Mouse (Mus musculus) gastrocnemius, postnatal 36 days (tissue): ENCODE measurements around the gene Magi3. TPM values are rescaled to one million over a fixed set of nuclear protein-coding genes. Genes with fewer than 3 reads are reported as not detected.
A peak's percentile ranks its signal among the peaks of the same experiment; 100 is the strongest.

Source experiments
- DNase-seq, 2 experiments: peaks; one replicate each; pipeline ENCODE4 v3.0.0; 2022
- intact Hi-C: fragments of 180-260 bp; cut with DNase I; formaldehyde crosslinking; loops from one replicate; pipeline ENCODE4 v1.15.1; 2025
- total RNA-seq, 2 experiments: library from RNA; stranded (reverse); gene quantifications; 2 replicates each; pipeline ENCODE4 v1.2.3; 2021

Gene Magi3
- total RNA-seq, 2 experiments from 2014 or later: 1.8 to 2.4 TPM

DNA sequence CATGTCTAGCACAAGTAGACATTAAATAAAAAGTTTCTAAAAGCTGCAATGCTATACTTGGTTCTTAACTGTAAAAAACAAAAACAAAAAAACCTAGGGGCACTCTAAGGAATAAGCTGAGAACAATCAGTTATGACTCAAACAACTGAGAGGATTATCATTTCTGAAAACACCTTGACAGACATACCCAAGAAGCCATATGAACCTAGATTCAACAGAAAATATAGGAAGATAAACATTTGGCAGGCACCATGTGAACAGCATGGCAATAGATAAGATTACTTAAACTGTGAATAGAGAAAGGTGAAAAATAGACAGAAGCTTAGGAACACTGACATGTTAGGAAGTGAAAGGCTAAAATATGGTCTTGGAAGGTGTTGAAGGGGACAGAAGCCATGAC is 150.8 kb downstream of the Magi3 start:
- intact Hi-C loops: no loop called here
- DNase-seq: no peak

DNA sequence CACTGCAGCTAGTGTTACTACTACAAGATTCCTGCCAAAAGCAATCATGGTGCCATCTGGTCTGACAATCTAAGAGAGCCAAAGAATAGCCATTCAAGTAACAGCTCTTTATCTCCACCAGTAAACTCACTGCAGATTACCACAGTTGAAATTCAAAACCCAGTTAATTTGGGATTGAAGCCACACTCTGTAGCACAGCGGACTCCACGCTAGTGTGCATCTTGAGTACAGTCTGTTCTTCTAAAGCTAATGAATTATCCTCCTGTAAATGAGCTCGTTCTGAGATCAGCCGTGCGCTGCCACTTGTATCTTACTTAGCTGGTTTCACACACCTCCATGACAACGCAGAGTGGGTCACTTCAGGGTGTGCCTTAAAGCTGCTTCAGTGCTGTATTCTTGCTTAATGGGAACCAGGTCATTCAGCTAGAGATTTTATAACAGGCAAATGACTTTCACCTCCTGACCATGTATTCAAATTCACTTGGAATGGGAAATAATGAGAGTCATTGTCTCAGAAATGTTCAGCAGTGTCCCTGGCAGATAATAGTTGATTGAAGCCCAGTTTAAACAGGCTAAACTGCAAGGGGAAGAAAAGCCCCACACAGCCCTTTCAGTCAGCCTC is 161.1 kb downstream of the Magi3 start:
- intact Hi-C loops: no loop called here
- DNase-seq: no peak

DNA sequence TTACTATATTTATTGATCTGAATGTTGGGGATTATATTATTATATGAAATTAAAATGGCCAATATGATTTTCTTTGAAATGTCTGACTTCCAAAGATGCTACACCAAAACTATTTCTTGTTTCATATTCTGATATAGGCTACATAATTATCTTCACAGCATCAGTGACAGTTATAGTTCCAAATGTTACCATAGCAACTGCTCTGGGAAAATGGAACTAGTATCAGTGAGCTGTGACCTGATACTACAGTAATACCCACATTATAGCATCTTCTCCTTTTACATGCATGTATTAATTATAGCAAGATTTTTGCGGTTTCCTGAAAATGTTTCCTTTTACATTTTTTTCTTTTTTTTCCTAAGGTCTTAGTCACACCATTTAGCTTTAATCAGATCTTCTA is 187.4 kb downstream of the Magi3 start:
- no peak for DNase-seq
- intact Hi-C loops: no loop called here

DNA sequence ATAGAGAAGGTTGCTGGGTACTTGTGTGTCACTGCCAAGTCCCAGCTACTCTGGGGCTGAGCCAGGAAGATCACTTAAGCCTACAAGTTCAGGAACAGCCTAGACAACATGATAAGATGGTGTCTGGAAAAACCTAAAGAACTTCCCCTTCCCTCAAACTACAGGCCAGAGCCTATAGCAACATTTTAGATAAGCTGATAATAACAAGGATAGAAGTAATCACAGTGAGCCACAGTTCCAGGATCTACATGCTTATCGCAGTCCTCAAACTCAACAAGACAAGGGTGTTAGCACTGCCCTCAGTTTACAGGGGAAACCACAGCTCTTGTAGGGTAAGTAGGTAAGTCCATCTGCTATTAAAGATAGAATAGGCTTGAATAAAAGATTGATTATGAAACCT is 188.1 kb downstream of the Magi3 start:
- DNase-seq: no peak
- intact Hi-C loops: no loop called here

DNA sequence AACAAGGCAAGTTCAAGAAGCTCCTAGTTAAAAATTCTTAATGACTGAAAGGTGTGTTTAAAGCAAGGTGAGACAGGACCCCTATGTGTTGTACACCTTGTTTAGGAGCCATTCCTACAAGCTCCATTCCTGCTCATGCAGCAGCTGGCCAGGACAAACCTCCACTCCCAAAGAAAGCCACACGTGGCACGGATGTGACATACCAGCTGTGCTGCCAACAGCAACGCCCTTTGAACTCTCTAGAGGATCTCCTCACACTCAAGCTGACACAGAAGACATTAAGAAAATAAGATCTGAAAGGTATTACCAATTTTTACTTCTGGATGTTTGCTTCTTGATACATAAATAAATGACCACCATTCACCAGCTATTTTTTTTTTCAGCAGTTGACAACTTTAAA is 193.2 kb downstream of the Magi3 start:
- intact Hi-C loops: no loop called here
- no peak for DNase-seq

DNA sequence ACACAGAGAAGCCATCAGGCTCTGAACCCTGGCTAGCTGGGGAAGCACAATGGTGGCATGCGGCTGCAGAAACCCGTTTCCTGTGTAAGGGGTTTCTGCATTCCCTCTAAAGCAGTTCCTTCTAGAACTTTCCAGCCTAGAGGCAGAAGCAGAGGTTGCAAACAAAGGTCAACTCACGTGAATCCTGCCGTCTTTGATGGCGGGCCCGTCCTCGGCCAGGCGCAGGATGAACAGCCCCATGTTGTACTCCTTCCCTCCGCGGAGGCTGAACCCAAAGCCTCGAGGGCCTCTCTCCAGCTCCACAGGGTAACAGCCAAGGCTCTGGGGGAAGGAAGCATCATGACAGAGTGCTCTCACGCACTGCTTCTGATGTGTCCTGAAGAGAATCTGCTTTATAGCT is 200.1 kb downstream of the Magi3 start:
- DNase-seq: no peak
- intact Hi-C loops: no loop called here

DNA sequence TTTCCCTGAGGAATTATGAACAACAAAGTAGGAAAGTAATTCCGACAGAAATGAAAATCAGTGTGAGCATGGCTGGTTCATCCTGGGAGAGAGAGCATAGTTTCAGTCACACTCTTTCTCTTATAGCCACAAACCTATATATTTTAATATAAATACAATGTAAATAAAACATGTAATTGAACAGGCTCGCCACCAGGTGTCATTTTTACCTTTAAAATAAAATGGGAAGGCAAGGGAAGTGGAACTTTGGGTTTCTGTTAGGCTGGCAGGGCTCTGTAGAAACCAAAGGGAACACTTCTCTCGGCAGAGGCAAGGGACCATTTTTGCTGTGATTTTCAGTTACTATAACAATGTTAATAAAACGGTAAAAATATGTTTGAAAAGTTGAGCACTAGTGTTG is 200.7 kb downstream of the Magi3 start:
- intact Hi-C loops: loop anchor here (5.0 kb wide), 1 partner anchor 423 kb away; no protein-coding TSS in a partner anchor
- no peak for DNase-seq

DNA sequence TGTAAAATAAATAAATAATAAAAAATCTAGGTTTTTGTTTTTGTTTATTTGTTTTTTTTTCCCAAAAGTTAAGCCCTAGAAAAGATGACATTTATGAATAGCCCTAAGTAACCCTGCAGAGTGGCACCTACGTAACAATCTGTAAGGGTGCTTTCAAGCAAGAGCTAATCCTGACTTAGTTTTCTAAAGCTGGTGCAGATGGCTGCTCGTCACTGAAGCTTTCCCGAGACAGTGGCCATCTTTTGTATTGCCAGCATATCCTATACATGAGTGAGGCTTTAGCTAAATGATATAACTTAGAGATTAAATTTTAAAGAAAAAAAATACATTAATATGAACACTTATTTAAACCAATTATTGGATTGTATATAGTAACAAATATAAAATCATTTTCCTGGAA is 202.2 kb downstream of the Magi3 start:
- no peak for DNase-seq
- intact Hi-C loops: loop anchor here (5.0 kb wide), 1 partner anchor 424 kb away; no protein-coding TSS in a partner anchor

DNA sequence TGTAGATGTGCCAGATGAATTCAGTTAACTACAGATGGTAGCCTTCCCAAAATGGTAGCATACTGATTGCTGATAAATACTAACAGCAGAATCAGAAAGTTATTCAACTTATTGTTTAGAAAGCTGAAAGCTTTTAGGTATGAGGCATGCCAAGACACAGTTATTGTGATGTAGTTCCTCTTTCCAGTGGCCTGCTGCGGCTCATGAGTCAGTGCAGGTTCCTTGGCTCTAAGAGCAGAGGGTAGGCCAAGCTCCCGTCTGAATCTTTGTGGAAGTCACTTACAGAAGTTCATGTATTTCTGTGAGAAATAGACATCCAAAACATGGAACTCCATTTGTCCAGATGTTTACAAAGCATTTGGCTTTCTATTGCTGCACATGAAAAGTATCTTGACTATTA is 208.2 kb downstream of the Magi3 start:
- intact Hi-C loops: no loop called here
- DNase-seq: no peak

DNA sequence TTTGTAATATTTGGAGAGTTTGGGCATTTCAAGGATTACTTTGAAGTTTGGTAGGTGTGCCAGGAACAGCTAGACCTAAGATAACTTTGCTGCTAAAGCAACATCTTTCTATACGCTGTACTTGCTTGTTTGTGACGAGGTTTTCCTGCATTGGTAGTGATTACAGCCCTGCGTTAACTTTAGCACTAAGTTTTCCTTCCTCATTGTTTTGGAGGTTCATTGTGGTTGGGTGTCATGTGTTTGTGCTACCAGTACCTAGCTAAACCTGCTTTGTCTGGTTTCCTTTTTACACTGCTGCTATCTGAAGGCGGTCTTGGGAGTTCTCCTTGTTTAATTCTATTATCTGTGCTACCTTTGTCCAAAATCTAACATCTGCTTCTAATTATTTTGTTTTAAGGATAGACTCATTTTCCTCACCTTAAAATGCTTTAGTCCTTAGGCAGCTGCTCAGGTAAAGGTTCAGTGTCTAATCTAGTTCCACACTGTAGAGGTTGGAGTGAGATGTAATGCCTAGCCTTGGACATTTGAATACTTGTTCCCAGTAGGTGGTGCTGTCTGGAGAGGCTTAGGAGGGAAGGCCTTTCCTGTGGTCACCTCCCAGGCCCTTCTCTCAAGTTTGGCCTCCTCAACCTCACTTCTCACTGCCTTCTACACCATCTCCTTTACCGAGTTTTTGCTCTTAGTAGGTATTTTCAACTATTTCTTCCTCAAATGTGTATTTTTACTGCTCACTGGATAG is 210.1 kb downstream of the Magi3 start:
- no peak for DNase-seq
- intact Hi-C loops: no loop called here

DNA sequence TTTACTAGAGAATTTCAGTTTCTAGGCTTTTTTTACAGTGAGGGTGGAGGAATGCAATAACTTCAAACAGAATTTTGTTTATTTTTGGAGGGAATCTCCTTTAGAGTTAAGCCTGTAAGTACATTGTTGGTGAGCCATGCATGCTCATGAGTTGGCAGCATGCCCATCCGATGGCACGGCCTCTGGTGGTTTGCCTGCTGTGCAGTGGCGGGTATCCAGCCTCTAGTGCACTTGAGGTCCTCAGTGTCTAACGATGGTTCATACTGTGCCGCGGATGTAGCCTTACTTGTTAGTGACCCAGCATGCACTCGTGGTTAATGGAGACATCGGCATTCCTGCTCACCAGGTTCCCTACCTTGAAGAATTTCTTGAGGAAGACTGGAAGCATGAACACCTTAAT is 212.7 kb downstream of the Magi3 start:
- DNase-seq: no peak
- intact Hi-C loops: no loop called here

DNA sequence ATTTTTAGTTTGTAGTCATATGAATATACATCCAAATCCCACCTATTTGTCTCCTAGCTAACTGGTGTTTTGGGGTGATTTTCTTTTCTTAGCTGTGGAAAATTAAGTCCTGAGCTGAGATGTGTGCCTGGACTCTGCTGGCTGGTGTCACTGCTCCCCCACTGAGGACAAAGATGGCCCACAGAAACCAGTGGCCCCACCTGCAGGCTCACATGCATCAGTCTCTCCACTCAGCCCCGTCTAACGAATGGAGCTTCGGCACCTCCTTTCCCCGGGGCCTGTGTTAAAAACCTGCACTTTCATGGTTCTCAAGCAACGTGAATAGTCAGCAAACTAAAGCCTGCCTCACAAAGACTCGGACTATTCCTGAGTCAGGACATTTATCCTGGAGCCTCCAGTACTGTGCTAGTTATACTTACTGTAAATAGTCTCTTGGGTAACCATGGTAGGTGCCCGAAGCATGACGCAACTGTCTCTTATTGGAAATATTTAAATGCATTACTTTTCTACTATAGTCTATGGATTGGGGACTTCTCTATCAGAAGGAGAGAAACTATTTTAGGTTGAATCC is 213.2 kb downstream of the Magi3 start:
- no peak for DNase-seq
- intact Hi-C loops: no loop called here

DNA sequence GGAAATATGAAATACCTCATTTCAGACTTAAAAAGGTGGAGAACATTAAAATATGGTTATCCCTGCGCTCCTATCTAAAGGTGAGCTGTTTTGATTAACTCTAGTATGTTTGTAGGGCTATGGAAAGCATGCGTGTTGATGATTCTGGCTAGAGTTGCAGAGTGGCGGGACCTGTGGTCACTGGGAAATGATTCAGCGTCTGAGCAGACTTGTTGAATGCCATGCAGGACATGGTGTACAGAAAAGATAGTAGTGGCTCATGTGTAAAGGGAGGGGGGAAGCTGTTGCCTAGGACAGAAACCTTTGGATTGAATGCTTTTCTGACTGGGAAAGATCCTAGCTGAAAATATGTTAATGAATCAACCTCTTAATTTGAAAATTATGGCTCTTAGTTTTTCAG is 221.4 kb downstream of the Magi3 start:
- intact Hi-C loops: no loop called here

DNA sequence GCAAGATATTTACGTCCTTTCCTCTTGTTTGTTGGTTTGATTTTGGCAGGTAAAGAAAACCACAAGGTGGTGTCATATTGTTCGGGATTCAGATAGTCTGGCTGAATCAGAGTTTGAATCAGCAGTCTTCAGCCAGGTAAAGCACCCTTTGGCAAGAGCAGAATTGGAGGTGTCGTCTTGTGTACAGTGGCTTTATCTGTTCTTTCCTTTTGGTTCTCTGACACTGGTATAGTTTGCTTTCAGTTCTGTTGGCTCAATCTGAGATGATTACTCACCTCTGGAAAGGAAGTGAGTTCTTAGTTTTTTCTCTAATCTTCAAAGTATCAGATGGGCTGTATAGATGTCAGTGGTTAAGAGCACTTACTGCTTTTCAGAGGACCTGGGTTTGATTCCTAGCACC is 228.9 kb downstream of the Magi3 start:
- DNase-seq: no peak
- intact Hi-C loops: no loop called here

More for the DNA sequence above, 221.4 kb downstream of the Magi3 start:
- no peak for DNase-seq

DNA sequence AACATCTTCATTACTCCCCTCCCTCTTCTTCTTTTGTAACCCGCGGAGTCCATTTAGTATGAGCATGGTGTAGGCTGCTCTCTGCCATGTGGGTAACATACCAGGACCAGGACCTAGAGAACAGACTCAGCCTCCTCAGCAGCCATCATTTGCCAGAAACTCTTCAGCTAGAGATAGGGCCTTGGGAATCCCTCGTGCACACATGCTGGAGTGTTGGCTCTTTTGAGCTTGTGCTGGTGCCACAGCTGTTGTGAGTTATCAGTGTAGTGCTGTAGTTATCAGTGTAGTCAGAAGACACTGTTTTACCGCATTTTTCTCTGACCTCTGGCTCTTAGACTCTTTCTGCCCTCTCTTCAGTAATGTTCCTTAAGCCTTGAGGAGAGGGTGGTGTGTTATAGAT is 230.8 kb downstream of the Magi3 start:
- DNase-seq: no peak
- intact Hi-C loops: no loop called here

DNA sequence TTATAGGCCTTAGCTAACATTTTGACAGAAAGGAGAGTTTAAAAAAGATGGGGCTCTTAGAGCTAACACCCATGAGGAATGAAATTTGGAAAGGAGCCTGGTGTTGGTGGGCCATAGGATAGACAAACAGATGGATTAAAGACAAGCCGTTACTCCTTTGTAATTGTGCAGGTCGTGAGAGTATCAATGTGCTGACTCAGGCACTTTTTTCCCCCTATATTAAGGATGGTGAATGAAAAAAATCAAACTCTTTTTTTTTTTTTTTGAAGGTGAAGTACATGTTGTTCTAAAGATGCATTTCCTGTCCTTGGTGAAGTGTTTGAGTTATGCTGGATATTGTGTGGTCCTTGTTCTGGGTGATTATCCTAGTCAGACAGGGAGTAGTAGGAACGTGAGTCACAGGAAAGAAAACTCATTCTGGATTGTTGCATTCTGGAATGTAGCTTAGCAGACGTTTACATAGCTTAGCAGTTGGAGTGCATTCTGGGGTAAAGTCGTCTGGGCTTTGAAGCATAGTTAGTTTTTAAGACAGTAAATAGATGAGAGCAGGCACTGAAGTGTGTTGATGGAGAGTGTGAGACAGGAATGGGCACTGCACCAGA is 232.2 kb downstream of the Magi3 start:
- intact Hi-C loops: no loop called here
- DNase-seq: no peak

DNA sequence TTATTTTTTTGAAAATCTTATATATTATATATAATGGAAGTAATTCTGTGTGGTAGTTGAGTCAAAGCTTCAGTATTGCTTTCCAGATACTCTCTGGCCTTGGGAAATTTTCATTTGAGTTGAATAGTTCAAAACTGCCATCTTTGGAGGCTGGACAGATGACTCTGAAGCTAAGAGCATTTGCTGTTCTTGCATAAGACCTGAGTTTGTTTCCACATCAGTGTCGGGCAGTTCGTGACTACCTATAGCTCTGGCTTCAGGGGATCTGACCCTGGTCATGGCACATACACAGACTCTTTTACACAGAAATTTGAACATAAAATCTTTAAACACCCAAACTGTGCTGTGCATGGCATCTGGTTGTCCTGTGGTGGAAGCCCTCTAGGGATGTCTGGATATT is 235.0 kb downstream of the Magi3 start:
- DNase-seq: no peak
- intact Hi-C loops: no loop called here

DNA sequence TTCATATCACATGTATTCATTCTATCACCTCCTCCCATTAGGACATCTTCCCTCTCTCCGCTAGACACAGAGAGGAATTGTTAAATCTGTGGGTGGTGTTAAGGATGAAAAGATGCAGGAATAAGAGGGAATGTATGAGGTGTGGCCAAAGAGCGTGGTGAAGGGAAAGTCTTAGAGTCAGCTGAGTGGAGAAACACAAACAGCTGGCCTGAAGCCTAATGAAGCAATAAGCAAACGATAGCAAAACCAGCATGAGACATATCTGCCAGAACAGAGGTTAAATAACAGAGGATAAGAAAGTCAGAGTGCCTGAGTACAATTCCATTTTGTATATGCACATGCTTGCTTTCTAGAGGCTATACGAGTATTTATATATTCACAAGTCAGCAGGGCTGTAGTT is 235.6 kb downstream of the Magi3 start:
- intact Hi-C loops: no loop called here
- DNase-seq: no peak

DNA sequence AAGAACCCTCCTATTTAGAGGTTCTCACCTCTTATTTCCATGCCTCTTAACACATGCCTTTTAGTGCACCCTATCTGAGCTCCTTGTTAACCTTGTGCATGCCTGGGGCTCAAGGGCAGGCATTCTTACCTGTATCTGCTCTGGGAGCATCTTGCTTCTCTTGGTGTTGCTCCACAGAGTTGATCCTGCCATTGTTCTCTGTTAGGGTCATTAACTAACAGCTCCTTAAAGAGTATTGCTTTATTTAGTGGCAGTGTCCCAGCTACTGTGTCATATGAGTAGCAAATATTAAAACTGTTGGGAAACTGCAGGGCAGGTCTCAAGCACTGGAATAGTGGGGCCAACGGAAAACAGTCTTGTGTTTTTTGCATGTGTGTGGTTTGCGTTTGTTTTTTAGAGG is 249.0 kb downstream of the Magi3 start:
- intact Hi-C loops: no loop called here
- no peak for DNase-seq

DNA sequence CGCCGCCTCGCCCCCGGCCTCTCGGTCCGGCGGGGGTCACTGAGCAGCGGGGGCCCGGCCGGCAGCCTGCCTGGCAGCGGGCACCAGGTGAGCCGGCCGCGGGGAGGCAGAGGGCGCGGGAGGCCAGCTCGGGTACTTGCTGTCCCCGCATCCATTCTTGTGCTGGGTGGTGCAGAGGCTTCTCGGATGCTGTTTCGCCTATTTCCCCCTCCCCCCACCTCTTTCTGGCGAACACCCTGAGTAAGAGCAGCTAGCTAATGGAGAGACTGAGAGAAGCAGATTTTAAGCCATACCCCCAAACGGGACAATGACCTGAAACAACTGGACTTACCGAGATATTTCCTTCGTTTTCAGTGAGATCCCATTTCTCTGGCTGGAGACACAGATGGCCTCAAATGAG is 251.5 kb downstream of the Magi3 start:
- intact Hi-C loops: loop anchor here (5.0 kb wide), 1 partner anchor 56 kb away; the partner anchor contains the start of gene Rsbn1
- DNase-seq: peak in 1 of 2 experiments; percentile 26

DNA sequence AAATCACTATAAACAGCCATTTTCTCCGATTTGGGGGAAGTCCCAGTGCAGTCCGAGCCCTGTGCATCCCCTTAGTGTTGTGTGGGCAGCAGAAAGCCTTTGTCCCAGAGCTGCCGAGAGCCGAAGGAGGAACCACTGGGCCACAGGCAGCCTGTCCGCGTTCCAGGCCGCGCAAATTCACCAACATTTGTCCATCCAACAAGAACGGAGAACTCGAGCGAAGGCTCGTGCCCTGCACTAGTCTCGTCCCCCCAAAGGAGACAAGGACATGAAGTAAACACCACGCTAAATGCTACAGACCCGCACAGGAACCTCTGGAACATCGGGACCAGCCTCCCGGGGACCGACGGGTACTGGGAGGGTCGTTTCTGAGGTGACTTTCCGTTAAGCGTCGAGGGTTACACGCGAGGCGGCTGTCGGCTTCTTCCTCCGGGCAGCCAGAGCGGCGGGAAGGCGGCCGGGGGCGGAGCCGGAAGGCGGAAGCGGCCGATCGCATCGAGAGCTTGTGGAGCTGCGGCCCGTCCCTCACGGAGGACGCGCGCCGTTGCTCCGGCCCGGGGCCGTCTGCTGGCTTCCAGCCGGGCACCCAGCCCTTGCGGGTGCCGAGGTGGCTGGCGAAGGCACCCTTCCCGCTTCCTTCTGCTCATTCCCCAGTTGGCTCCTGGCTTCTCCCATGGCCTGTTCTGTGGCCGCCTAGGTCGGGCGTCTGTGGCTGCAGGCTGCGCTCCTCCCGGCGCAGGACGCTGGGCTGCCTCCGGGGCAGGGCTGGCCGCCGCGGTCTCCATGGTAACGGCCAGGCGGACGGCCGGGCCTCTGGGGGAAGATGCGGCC is 252.1 kb downstream of the Magi3 start, which contains the start of gene Phtf1:
Phtf1 (plus strand) TSS at position 250 of the 831 bp plus-strand sequence.
- peak; percentile 75 to 84 for DNase-seq
- intact Hi-C loops: loop anchor here (5.0 kb wide), 1 partner anchor 56 kb away; the partner anchor contains the start of gene Rsbn1
